Mouse (Mus musculus) mouse embryonic stem cell (cell line): ENCODE measurements around the gene Naa15.

Experiments
- in situ Hi-C, 2 experiments: fragments of 300-500 bp; cut with MboI; formaldehyde crosslinking; loops; 1 replicate in 1 of 2; 3 replicates in 1 of 2; pipeline ENCODE4 v1.14.3; 2019 to 2020; ENCODE audit warnings: low sequenced_read_pairs in 2 of 2, low pct_unique_long_range_greater_than_20kb in 1 of 2, mixed read lengths in 1 of 2; ENCODE audit not compliant: unreplicated experiment in 1 of 2

The Naa15 gene

DNA sequence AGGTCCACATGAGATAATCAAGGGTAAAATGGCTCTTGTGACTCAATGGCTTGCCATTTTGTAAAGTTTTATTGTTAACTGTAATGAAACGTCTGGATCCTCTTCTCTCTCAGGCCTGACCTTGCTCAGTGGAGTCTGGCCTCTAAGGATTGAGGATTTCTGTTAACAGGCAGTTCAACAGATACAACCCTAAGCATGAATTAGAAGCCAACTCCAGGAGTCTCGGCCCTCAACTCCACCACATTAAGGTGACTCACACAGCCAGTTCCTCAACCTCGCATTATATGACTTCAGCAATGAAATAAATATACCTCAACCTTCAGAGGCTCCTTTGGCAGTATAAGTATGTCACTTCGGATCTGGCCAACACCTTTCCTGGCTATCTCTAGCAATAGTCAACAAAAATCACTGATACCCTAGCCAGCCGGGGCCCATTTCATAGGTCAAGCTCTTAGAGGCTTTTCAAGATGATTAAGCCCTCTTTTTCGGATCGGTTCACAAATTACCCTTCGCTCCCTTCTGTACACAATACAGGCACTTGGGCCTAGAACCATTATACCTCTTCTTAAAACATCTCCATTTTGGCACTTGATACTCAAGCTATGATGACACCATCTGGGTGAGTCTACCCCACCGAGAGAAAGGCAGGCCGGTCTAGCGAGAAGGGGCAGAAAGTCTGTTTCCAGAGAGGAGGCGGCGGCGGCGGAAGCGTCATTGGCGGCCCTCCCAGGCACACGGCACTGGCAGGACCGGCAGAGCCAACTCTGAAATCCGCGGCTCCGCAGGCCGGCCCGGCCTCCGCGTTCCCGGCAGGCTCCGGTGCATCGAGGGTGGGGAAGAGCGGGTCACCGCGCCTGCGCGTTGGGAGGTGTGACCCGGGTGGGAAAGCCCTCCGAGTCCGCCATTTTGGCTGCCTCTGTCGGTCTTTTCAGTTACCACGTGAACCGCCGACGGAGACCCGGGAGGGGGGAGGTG, at the start of gene Naa15:
TSS of gene Naa15 (plus strand) at position 51 of the 975 bp plus-strand sequence.
- in situ Hi-C loops, result no loop called here

DNA sequence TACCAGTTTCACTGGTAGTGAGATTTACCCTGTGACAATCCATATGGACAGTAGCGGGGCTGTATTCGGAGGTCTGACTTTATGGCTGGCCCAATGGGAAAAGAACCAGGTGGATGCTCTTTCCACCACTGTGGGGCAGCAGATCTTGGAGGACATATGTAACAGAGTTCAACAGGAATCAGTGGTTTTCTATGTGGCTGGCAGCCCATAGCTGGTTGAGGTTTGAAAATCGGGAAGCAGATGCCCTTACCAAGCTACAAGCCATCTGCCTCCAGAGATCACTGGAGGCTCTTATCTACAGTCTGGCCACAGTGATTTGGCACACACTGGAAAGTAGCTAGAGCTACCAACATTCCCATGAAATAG, 49.4 kb upstream of the Naa15 start:
- in situ Hi-C loops, result no loop called here

DNA sequence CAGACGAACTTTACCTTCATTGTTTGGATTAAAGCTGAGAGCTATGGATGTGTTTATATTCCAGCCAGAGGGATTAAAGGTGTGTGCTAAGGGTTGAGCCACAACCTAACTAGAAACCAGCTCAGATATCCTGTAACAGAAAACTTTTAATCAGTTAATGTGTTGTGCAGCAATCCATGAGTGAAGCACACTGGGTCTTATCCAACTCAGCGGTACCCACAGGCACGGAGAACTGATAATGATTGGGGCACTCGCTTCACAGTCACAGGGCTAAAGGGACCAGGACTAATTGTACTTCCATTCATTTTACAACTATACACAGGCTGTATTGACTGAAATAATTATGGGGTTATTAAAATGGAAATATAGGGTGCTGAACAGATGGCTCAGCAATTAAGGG, 48.0 kb upstream of the Naa15 start:
- in situ Hi-C loops, result no loop called here

DNA sequence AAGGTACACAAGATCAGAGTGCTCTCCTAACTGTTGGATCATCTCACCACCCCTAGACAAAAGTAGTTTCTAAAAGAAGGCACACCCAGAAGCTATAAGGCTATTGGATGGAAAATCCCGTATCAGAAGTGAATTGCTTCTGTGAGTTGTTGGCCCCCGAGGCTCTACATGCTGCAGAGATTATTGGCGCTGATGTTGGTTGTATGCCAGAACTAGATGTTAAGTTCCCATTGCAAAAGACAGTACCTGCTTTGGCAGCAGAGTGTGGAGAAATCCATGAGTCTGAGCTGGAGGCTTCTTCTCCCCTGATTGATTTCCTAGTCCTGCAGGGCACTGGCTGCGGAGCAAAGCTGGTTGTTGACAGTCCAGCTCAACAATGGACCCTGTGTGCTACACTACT, 46.9 kb upstream of the Naa15 start:
- in situ Hi-C loops, result no loop called here

DNA sequence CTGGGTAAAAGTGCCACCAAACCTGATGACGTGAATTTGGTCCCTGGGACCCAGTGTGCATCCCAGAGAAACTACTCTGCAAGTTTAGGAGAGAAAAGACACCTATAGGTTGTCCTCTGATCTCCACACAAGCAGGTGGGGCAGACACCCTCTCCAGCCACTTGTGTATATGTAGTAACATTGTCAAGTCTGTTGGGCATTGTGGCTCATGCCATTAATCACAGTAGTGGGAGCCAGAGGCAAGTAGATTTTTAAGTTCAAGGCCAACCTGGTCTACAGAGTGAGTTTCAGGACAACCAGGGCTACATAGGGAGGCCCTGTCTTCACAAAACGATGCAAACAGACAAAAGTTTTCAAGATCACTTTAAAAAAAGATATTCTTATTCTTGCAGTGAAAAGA, 43.1 kb upstream of the Naa15 start:
- in situ Hi-C loops, result no loop called here

DNA sequence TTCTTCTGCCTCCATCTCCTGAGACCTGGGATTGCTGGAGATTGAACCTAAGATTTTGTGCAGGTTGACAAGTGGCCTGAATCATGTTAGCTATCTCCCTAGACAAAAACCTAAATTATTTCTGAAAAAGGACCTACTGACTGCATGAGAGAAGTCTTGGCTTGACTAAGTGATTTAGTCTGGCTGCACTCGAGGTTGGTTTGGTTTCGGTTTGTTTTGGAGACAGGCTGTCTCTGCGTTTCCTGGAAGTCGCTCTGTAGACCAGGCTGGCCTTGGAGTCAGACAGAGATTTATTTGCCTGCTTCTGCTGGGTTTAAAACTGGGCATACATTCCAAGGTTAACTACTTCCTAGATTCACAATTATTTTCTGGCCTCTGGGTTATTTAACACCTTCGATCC, 42.1 kb upstream of the Naa15 start:
- in situ Hi-C loops, result no loop called here

DNA sequence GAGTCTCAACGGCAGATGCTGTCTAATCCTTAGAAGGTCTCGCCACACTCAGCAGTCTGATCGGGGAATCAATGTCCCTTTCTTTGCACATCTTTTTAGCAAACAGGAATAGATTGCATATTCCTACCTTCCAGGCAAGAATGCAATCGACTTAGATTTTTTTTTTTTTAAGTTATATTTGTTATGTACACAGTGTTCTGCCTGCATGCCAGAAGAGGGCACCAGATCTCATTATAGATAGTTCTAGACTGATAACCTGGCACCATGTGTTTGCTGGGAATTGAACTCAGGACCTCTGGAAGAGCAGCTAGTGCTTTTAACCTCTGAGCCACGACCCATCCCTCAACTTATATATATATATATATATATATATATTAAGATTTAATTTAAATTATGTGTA, 41.4 kb upstream of the Naa15 start:
- in situ Hi-C loops, result no loop called here

DNA sequence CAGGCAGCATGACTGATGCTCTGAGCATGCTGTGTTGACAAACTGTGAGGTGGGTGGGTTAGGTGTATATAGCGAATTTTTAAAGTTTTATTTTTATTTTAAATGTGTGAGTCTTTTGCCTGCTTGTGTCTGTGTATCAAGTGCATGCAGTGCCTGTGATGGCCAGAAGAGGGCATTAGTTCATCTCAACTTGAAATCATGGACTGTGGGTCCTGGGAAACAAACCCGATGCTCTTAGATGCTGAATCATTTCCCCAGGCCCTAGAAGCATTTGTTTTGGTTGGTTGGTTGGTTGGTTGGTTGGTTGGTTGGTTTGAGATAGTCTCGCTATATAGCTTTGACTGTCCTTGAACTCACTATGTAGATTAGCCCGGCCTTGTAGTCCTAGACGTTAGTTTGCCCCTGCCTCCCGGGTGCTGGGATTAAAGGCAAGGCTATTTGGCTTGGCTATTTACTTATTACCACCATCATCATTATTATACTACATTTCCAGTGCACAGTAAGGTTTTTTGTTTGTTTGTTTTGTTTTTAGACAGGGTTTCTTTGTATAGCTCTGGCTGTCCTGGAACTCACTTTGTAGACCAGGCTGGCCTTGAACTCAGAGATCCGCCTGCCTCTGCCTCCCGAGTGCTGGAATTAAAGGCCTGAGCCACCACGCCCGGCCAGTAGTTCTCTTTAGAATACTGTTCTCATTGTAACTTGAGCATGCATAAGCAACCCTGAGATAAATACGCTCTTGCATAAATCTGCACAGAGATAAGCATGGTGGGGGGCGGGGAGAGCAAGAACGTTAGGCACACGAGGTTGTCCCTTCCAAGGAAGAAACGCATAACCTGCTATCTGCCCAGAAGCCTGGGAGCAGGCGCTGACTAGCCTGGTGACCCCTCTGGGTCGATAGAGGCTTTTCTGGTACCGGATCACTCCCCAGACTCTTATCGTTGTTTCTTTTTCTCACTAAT, 39.4 kb upstream of the Naa15 start:
- in situ Hi-C loops, result no loop called here

DNA sequence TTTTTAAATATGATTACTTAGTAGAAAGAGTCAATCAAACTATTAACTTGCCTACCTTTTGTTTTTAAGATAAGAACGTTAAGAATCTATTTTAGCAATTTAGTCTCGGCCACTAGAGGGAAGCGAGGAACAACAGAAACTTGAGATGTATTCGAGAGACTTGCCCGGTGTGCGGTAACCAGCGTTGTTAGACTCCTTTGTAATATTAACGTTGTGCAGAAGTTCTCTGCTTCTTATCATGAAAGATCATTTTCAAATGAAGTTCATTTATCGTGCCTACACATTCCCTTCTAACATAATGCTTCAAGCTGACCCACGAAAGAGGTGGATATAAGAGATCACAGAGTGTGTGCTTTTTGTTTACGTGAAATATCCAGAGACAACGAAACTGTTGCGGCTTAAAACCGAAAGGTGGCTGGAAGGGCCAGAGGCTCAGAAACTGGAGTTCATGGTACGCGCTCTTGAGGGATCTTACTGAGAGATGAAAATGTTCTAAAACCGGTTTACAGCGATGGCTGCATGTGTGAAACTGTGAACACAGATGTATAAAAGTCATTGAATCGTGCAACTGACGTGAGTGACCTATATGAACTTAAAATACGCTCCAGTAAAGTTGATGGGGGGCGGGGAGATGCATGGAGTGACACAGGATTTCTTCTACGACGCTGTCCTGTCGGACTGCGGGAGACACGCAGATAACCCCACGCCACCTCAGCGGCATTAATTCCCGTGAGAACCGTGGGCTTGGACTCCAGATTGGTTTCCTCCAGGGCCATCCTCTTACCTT, 36.9 kb upstream of the Naa15 start:
- in situ Hi-C loops, result no loop called here

DNA sequence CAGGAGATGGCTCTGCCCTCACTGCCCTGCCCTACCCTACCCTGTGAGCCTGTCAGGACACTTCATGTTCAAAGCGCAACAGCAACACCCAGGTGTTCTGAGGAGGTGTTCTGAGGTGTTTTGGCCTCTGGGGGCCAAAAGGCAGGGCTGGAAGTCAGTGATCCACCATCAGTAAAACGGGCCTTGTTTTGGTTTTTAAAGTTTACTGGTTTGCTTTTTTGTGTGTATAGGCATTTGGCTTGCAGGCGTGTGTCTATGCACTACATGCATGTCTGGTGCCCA, 36.3 kb upstream of the Naa15 start:
- in situ Hi-C loops, result no loop called here

DNA sequence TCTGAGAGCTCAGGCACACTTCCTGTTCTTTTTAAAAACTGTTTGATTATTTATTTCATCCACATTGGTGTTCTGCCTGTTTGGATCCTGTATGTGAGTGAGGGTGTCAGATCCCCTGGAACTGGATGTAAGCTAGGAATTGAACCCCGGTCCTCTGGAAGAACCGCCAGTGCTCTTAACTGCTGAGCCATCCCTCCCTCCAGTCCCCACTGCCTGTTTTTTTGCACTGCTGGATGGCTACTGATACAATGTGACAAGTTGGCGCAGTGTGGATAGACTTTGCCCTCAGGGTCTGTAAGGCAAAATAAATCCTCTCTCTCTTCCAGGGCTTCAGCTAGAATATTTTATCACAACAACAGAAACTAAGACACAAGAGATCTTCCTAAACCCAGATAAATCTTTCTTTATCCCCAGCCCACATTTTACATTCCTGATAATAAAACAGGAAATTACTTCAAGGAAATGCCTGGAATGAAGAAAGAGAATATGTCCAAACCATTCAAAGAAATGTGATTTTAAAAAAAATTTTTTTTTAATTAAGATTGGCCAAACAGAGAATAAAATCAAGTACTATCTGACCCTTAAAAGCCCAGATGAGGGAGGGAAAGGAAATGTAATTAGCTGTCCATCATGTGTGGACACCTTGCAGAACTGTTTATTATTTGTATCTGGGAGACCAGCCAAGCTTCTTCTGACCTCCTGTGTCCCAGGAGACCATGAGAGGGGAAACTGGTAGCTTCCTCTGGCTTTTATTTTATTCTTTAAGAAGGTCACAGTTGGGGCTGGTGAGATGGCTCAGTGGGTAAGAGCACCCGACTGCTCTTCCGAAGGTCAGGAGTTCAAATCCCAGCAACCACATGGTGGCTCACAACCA, 34.9 kb upstream of the Naa15 start:
- in situ Hi-C loops, result no loop called here

DNA sequence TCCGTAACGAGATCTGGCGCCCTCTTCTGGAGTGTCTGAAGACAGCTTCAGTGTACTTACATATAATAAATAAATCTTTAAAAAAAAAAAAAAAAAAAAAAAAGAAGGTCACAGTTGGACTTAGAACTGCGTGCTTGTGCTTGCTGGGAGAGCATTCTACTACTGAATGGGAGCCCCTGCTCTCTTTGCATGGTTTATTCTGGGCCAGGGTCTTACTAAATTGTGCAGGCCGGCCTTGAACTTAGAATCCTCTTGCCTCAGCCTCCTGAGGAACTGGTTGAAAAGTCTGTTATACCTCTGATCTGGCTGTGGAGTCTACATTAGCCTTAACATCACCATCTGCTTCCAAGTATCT, 34.3 kb upstream of the Naa15 start:
- in situ Hi-C loops, result no loop called here

DNA sequence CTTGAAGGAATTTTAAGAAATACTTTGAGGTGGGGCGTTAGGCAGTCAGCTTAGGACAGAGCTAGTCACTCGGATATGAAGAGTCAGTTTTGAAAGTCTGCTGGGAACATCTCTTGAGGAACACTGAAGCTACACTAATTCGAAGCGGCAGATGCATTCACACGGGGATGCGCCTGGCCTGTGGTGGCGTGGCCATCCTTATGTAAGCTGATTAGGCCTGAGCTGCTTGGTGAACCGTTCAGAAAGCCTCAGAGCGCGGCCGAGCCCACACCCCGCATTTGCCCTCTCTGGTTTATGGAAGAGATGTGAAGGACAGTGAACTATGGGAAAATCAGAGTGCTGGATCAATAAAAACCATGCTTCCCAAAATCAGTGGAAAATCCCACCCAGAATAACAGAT, 31.5 kb upstream of the Naa15 start:
- in situ Hi-C loops, result no loop called here

DNA sequence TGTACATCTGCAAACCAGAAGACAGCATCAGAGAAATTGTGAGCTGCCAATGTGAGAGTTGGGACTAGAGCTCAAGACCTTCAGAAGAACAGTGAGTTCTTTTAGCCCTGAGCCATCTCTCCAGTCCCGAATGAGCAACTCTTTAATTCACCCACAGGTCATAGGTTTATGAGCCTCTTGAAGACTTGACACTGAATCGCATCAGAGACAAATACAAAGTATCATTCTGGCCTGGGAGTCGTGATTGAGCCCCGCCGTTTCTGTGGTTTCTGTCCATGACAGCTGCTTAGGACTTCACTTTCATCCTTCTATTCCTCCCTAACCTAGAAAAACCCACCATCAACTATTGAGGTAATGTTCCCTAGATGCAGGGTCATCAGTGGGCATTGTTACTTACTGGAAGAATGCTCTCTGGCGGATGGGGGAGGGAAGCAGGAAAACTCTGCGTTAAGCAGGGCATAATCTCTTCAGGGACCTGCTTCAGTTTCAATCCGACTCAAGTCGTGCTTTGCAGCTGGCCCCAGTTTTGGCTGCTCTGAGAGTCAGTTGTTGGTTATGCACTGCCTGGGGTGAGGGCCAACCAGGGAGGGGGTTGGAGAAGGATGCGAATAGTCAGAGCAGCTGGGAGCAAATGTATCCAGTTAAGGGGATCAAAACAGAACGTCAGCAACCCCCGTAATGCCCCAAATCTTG, 28.4 kb upstream of the Naa15 start:
- in situ Hi-C loops, result no loop called here

DNA sequence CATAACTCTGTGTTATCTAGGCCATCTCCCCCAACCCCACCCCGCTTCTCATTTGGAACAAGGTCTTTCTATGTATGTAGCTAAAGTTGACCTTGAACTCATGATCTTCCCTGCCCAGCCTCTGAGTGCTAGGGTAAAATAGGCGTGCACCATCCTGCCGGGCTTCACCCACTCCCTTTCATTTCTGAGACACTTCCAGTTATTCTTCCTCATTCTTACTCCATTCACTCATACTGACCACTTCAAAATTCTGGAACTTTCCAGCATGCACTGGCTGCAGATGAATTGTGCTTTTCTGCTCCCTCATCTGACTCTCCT, 27.9 kb upstream of the Naa15 start:
- in situ Hi-C loops, result no loop called here

DNA sequence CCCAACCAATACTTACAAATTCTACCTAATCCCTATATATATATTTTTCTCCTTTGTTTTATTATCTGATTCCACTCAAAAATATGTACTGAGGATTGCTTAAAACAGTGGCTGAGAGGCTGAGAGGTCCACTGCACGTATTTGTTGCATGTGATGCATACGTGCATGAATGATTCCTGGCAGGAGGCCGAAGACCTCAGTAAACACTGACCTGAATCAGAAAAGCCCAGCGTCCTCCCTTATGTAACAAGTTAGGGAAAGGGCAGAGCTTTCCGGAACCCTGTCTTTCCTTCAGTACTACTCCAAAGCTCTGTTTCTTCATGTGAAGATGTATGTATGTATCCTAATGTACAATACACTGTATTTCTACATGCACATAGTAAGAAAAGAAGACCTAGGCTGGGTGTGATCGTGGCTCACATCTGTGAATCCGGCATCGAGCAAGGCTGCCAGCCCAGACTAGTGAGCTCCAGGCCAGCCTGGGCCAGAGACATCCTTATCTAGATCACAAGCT, 27.0 kb upstream of the Naa15 start:
- in situ Hi-C loops, result no loop called here

DNA sequence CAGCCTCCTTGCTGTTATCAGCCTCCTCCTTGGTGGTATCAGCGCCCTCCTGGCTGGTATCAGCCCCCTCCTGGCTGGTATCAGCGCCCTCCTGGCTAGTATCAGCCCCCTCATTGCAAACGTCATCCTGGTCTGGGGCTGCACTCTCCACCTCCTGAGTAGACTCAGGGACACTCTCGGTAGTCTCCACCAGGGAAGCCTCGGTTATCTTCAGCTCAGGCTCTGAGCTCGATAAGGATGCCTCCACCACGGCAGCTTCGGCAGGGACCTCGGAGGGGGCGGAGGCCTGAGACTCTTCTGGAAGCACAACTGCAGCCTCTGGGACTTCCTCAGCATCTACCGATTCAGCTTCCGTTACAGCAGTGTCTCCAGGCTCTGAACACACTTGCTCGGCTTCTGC, 26.0 kb upstream of the Naa15 start:
- in situ Hi-C loops, result no loop called here

DNA sequence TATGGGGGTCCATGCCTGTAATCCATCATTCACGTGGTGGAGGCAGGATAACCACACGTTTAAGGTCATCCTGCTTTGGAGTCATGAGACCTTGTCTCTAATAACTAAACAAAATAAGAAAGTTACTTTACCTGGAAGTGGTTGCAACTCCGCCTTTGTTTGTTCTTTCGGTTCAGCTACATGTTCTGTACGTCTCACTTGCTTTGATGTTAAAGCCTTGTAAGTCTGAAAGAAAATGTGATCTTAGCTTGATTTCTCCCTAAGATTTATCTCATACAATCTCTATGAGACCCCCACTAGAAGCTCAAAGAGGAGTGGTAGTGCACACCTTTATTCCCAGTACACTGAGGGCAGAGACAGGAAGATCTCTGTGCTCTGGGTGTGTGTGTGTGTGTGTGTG, 23.9 kb upstream of the Naa15 start:
- in situ Hi-C loops, result no loop called here
